Mouse (Mus musculus): Measurements from ENCODE around the gene Tmem94. TPM values are rescaled to one million over a fixed set of nuclear protein-coding genes. Genes with fewer than 3 reads are reported as not detected.

Gene Tmem94
- polyA plus RNA-seq, 1 experiment: 29.2 TPM

GRCm38 (mm10) chr11:115768896-115769295 is 3.7 kb downstream of the Tmem94 start:
- no peaks in the 10 kb centered on the region for H3K4me1 ChIP-seq (ENCODE audit: control insufficient read depth, insufficient read depth, low read length)
- no peaks in the 10 kb centered on the region for H3K9me3 ChIP-seq (replicated peaks; ENCODE audit: control insufficient read depth, insufficient read depth, low read length, poor library complexity, severe bottlenecking)
- no peaks in the 10 kb centered on the region for H3K36me3 ChIP-seq (ENCODE audit: control insufficient read depth, insufficient read depth, low read length, poor library complexity, severe bottlenecking)
- no peak overlapping the region for H3K4me3 ChIP-seq (ENCODE audit: low read depth, low read length)
- no peak overlapping the region for H3K9ac ChIP-seq (ENCODE audit: low read depth, poor library complexity, severe bottlenecking)
- no peaks in the 10 kb centered on the region for H3K27me3 ChIP-seq (ENCODE audit: control insufficient read depth, insufficient read depth, low read length, poor library complexity, severe bottlenecking)
- TF ChIP-seq POLR2A (IDR thresholded peaks at IDR 0.05; ENCODE audit: insufficient read depth, low read length): no peak
- TF ChIP-seq EP300 (IDR thresholded peaks at IDR 0.05; ENCODE audit: insufficient read depth, low read depth, low read length): no peak
- no peak for TF ChIP-seq CTCF (IDR thresholded peaks at IDR 0.05; ENCODE audit: low read depth, low read length)
- no peak overlapping the region for H3K27ac ChIP-seq (ENCODE audit: insufficient read depth, low read length)

DNA sequence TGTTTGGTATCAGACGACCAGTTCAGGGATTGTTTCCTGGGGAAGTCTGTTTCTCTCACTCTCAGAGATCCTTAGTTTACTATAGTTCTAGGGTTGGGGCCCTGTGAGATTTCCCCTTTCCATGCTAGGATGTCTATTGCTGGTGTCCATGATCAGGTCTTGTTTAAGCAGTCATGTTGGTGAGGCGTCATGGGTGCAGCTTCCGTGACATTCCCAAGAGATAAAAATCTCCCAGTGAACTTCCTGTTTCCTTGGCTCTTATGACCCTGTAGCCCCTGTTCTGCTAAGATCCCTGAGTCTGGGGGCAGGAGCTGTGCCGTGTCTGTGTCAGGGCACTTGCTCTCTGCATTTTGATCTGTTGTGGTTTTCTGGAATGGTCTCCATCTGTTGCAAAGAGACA is 9.4 kb downstream of the Tmem94 start:
- Histone ChIP-seq H3K9ac (ENCODE audit: low read depth, poor library complexity, severe bottlenecking) (no peak overlapping the region), H3K36me3 (ENCODE audit: control insufficient read depth, insufficient read depth, low read length, poor library complexity, severe bottlenecking) (no peaks in the 10 kb centered on the region), H3K27ac (ENCODE audit: insufficient read depth, low read length) (no peak overlapping the region), H3K27me3 (ENCODE audit: control insufficient read depth, insufficient read depth, low read length, poor library complexity, severe bottlenecking) (no peaks in the 10 kb centered on the region), H3K9me3 (replicated peaks; ENCODE audit: control insufficient read depth, insufficient read depth, low read length, poor library complexity, severe bottlenecking) (no peaks in the 10 kb centered on the region), H3K4me1 (ENCODE audit: control insufficient read depth, insufficient read depth, low read length) (peaks cover 15% of the 10 kb centered on the region), H3K4me3 (ENCODE audit: low read depth, low read length) (no peak overlapping the region)
- no peak for TF ChIP-seq POLR2A (IDR thresholded peaks at IDR 0.05; ENCODE audit: insufficient read depth, low read length)
- no peak for TF ChIP-seq CTCF (IDR thresholded peaks at IDR 0.05; ENCODE audit: low read depth, low read length)
- TF ChIP-seq EP300 (IDR thresholded peaks at IDR 0.05; ENCODE audit: insufficient read depth, low read depth, low read length): no peak

- H3K4me1 ChIP-seq (ENCODE audit: control insufficient read depth, insufficient read depth, low read length): peaks cover 20% of the 10 kb centered on the region
- no peak overlapping the region for H3K4me3 ChIP-seq (ENCODE audit: low read depth, low read length)
- no peaks in the 10 kb centered on the region for H3K9me3 ChIP-seq (replicated peaks; ENCODE audit: control insufficient read depth, insufficient read depth, low read length, poor library complexity, severe bottlenecking)
- TF ChIP-seq CTCF (IDR thresholded peaks at IDR 0.05; ENCODE audit: low read depth, low read length) (no peak), POLR2A (IDR thresholded peaks at IDR 0.05; ENCODE audit: insufficient read depth, low read length) (no peak), EP300 (IDR thresholded peaks at IDR 0.05; ENCODE audit: insufficient read depth, low read depth, low read length) (no peak)
- no peak overlapping the region for H3K27ac ChIP-seq (ENCODE audit: insufficient read depth, low read length)
- H3K9ac ChIP-seq (ENCODE audit: low read depth, poor library complexity, severe bottlenecking): no peak overlapping the region
- H3K27me3 ChIP-seq (ENCODE audit: control insufficient read depth, insufficient read depth, low read length, poor library complexity, severe bottlenecking): no peaks in the 10 kb centered on the region
- H3K36me3 ChIP-seq (ENCODE audit: control insufficient read depth, insufficient read depth, low read length, poor library complexity, severe bottlenecking): no peaks in the 10 kb centered on the region
Measured at GRCm38 (mm10) chr11:115775821-115776665, 10.8 kb downstream of the Tmem94 start.

GRCm38 (mm10) chr11:115776954-115777353 is 11.7 kb downstream of the Tmem94 start:
- no peaks in the 10 kb centered on the region for H3K36me3 ChIP-seq (ENCODE audit: control insufficient read depth, insufficient read depth, low read length, poor library complexity, severe bottlenecking)
- H3K4me1 ChIP-seq (ENCODE audit: control insufficient read depth, insufficient read depth, low read length): peaks cover 20% of the 10 kb centered on the region
- no peaks in the 10 kb centered on the region for H3K9me3 ChIP-seq (replicated peaks; ENCODE audit: control insufficient read depth, insufficient read depth, low read length, poor library complexity, severe bottlenecking)
- peak overlapping the region; percentile 40 for H3K27ac ChIP-seq (ENCODE audit: insufficient read depth, low read length)
- H3K9ac ChIP-seq (ENCODE audit: low read depth, poor library complexity, severe bottlenecking): peak overlapping the region; percentile 52
- H3K4me3 ChIP-seq (ENCODE audit: low read depth, low read length): no peak overlapping the region
- H3K27me3 ChIP-seq (ENCODE audit: control insufficient read depth, insufficient read depth, low read length, poor library complexity, severe bottlenecking): no peaks in the 10 kb centered on the region
- TF ChIP-seq EP300 (IDR thresholded peaks at IDR 0.05; ENCODE audit: insufficient read depth, low read depth, low read length) (0 out of 2 replicates have a peak, but pooled peaks have one; percentile 15), CTCF (IDR thresholded peaks at IDR 0.05; ENCODE audit: low read depth, low read length) (no peak), POLR2A (IDR thresholded peaks at IDR 0.05; ENCODE audit: insufficient read depth, low read length) (no peak)

- Histone ChIP-seq H3K4me1 (ENCODE audit: control insufficient read depth, insufficient read depth, low read length) (peaks cover 20% of the 10 kb centered on the region), H3K27me3 (ENCODE audit: control insufficient read depth, insufficient read depth, low read length, poor library complexity, severe bottlenecking) (no peaks in the 10 kb centered on the region), H3K9ac (ENCODE audit: low read depth, poor library complexity, severe bottlenecking) (peak overlapping the region; percentile 52), H3K27ac (ENCODE audit: insufficient read depth, low read length) (0 out of 2 replicates have a peak overlapping the region, but pooled peaks have one; percentile 26), H3K36me3 (ENCODE audit: control insufficient read depth, insufficient read depth, low read length, poor library complexity, severe bottlenecking) (no peaks in the 10 kb centered on the region), H3K9me3 (replicated peaks; ENCODE audit: control insufficient read depth, insufficient read depth, low read length, poor library complexity, severe bottlenecking) (no peaks in the 10 kb centered on the region), H3K4me3 (ENCODE audit: low read depth, low read length) (no peak overlapping the region)
- TF ChIP-seq CTCF (IDR thresholded peaks at IDR 0.05; ENCODE audit: low read depth, low read length) (no peak), POLR2A (IDR thresholded peaks at IDR 0.05; ENCODE audit: insufficient read depth, low read length) (no peak), EP300 (IDR thresholded peaks at IDR 0.05; ENCODE audit: insufficient read depth, low read depth, low read length) (no peak)
Measured at GRCm38 (mm10) chr11:115777487-115778335, 12.5 kb downstream of the Tmem94 start.

Data from ES-Bruce4 (cell line).